Mouse (Mus musculus): ENCODE measurements at regions not wholly inside any gene's neighbourhood (a gene's known extent, or its start where the extent isn't known, plus 50 kb on each side); places are given as distances from the start of the nearest gene placed in this dataset.

DNA sequence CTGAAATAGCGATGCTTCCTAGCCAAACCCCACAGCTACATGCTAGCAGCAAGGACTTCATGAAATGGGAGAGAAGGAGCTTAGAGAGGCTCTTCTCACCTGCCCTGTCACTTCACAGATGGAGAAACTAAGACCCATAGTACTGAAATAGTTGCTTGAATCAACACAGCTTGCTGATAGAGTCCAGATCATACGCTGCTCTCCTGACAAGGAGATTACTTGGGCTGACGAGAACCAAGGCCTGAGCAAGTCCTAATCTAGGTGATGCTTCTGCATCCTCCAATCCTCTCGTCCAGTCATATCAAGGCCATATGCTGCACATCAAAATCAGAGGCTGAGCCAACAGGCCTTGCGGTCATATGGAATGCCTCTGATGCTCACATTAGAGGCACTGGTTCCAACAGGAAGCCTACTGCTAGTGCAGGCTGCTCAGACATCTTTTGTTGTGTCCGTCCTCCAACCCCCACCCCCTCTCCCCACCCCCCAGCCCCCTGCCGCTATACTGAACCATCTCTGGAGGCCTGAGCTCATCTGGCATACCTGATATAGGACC is 157.2 kb downstream of the Adamts15 start:
- Histone ChIP-seq H3K27ac (ENCODE audit: low read depth) (no peak overlapping the region), H3K9me3 (replicated peaks; ENCODE audit: control insufficient read depth, low read length) (0 out of 2 replicates have a peak, but pooled peaks cover 8% of the 10 kb centered on the region), H3K4me1 (ENCODE audit: control insufficient read depth, insufficient read depth) (peaks cover 16% of the 10 kb centered on the region), H3K36me3 (replicated peaks; ENCODE audit: control insufficient read depth, insufficient read depth, low read length) (no peaks in the 10 kb centered on the region), H3K4me3 (ENCODE audit: low read depth, low read length) (no peak overlapping the region), H3K27me3 (ENCODE audit: control insufficient read depth, insufficient read depth, low read length) (no peaks in the 10 kb centered on the region), H3K9ac (replicated peaks; ENCODE audit: low read depth, low read length) (no peak overlapping the region), H3K4me2 (ENCODE audit: low read depth, low read length) (no peak overlapping the region)
- DNase-seq (ENCODE audit: low spot score) (no peak), ATAC-seq (ENCODE audit: insufficient read depth, low read depth) (no peak)
- TF ChIP-seq EP300 (IDR thresholded peaks at IDR 0.05; ENCODE audit: low read depth): no peak
- no peak for TF ChIP-seq CTCF (IDR thresholded peaks at IDR 0.05; ENCODE audit: low read depth)
- 46% methylated on average over 7 of the region's 7 CpGs for WGBS

DNA sequence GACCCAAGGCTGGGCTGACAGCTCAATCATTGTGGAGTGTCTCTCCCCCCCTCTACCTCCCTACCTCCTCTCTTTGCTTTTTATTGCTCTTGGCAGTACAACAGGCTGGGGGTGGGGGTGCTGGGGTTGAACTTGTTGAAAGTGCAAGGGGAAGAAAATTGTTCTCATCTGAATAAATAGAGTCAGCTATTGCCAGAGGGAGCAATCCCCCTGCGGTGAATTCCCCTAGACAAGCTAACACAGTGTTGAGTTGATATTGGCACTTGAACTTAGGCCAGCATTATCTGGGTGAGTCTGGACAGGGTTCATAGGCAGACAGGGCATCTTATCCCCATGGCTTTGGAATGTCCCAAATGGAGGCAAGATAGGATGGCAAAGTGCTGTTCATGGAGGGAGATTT is 159.3 kb downstream of the Adamts15 start:
- 0 out of 2 replicates have a peak, but pooled peaks cover 7% of the 10 kb centered on the region for H3K4me1 ChIP-seq (ENCODE audit: control insufficient read depth, insufficient read depth)
- WGBS: 22% methylated on average over 1 of the region's 1 CpGs
- DNase-seq (ENCODE audit: low spot score) (peak; percentile 19), ATAC-seq (ENCODE audit: insufficient read depth, low read depth) (peak; percentile 74)
- no peaks in the 10 kb centered on the region for H3K27me3 ChIP-seq (ENCODE audit: control insufficient read depth, insufficient read depth, low read length)
- H3K4me3 ChIP-seq (ENCODE audit: low read depth, low read length): no peak overlapping the region
- no peaks in the 10 kb centered on the region for H3K36me3 ChIP-seq (replicated peaks; ENCODE audit: control insufficient read depth, insufficient read depth, low read length)
- no peak overlapping the region for H3K4me2 ChIP-seq (ENCODE audit: low read depth, low read length)
- H3K9ac ChIP-seq (replicated peaks; ENCODE audit: low read depth, low read length): no peak overlapping the region
- TF ChIP-seq CTCF (IDR thresholded peaks at IDR 0.05; ENCODE audit: low read depth) (0 out of 2 replicates have a peak, but pooled peaks have one; percentile 1), EP300 (IDR thresholded peaks at IDR 0.05; ENCODE audit: low read depth) (no peak)
- peak overlapping the region; percentile 34; the same call in 1 of the 2 replicates for H3K27ac ChIP-seq (ENCODE audit: low read depth)
- 0 out of 2 replicates have a peak, but pooled peaks cover 8% of the 10 kb centered on the region for H3K9me3 ChIP-seq (replicated peaks; ENCODE audit: control insufficient read depth, low read length)

DNA sequence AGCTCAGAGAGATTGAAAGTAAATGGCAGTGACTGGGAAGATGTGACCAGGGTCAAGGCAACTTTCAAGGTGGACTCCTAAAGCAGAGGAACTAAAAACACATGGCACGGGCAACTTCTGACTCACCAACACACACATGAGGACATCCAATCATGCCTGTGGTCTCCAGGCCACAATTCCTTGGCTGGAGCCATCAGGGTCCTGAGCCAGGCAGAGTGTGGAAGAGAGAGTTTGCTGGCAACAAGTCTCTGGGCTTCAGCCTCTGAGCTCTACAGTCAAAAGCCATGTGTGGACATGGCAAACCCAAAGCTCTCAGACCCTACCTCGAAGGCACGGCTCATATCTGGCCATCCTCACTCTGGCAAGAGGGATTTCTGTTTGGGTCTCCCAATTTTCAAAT is 164.1 kb downstream of the Adamts15 start:
- TF ChIP-seq EP300 (IDR thresholded peaks at IDR 0.05; ENCODE audit: low read depth) (no peak), CTCF (IDR thresholded peaks at IDR 0.05; ENCODE audit: low read depth) (no peak)
- 0 out of 2 replicates have a peak, but pooled peaks cover 7% of the 10 kb centered on the region for H3K4me1 ChIP-seq (ENCODE audit: control insufficient read depth, insufficient read depth)
- ATAC-seq (ENCODE audit: insufficient read depth, low read depth) (no peak), DNase-seq (ENCODE audit: low spot score) (no peak)
- no peak overlapping the region for H3K9ac ChIP-seq (replicated peaks; ENCODE audit: low read depth, low read length)
- no peak overlapping the region for H3K4me3 ChIP-seq (ENCODE audit: low read depth, low read length)
- no peak overlapping the region for H3K4me2 ChIP-seq (ENCODE audit: low read depth, low read length)
- no peak overlapping the region for H3K27ac ChIP-seq (ENCODE audit: low read depth)
- WGBS: 81% methylated on average over 3 of the region's 3 CpGs
- no peaks in the 10 kb centered on the region for H3K9me3 ChIP-seq (replicated peaks; ENCODE audit: control insufficient read depth, low read length)
- H3K27me3 ChIP-seq (ENCODE audit: control insufficient read depth, insufficient read depth, low read length): no peaks in the 10 kb centered on the region
- H3K36me3 ChIP-seq (replicated peaks; ENCODE audit: control insufficient read depth, insufficient read depth, low read length): no peaks in the 10 kb centered on the region

DNA sequence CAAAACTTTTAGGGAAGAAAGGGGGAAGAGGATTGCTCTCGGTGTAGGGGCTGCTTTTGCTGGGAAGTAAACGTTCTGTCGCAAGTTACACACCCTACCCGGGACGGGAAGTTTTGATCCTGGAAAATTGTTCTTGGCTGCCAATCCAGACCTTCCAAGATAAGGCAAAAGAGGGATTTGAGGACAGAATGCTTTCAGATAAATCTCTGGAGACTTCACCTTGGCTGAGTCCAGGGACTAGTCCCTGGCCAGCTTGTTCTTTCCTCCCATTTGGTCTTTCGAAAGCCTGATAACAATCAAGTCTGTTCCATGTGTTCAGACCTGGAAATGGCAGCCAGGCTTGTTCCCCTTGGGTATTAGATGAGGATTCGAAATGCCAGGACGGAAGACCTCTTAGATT is 164.8 kb downstream of the Adamts15 start:
- Histone ChIP-seq H3K9ac (replicated peaks; ENCODE audit: low read depth, low read length) (no peak overlapping the region), H3K27me3 (ENCODE audit: control insufficient read depth, insufficient read depth, low read length) (no peaks in the 10 kb centered on the region), H3K4me2 (ENCODE audit: low read depth, low read length) (no peak overlapping the region), H3K4me3 (ENCODE audit: low read depth, low read length) (no peak overlapping the region), H3K4me1 (ENCODE audit: control insufficient read depth, insufficient read depth) (no peaks in the 10 kb centered on the region), H3K36me3 (replicated peaks; ENCODE audit: control insufficient read depth, insufficient read depth, low read length) (no peaks in the 10 kb centered on the region), H3K27ac (ENCODE audit: low read depth) (no peak overlapping the region), H3K9me3 (replicated peaks; ENCODE audit: control insufficient read depth, low read length) (no peaks in the 10 kb centered on the region)
- DNase-seq (ENCODE audit: low spot score) (no peak), ATAC-seq (ENCODE audit: insufficient read depth, low read depth) (no peak)
- TF ChIP-seq EP300 (IDR thresholded peaks at IDR 0.05; ENCODE audit: low read depth) (no peak), CTCF (IDR thresholded peaks at IDR 0.05; ENCODE audit: low read depth) (no peak)
- 68% methylated on average over 8 of the region's 8 CpGs for WGBS

DNA sequence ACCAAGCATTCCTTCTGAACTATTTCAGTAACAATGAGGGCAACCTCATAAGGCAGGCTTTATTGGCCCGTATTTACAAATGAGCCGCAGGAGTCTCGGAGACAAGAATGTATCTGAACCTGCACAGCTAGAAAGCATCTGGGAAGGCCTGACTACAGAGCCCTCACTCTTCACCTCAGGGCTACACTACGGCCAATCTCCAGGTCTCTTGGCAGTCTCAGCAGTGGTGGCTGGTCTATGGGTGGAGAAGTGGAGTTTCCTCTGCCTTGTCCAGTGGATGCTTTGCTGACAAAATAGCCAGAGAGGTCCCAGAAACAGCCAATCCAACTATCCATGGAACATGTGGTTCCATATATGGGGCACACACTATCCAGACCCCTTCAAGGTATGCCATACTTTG is 165.5 kb downstream of the Adamts15 start:
- no peak for DNase-seq (ENCODE audit: low spot score)
- no peak overlapping the region for H3K27ac ChIP-seq (ENCODE audit: low read depth)
- 92% methylated on average over 4 of the region's 4 CpGs for WGBS
- no peaks in the 10 kb centered on the region for H3K36me3 ChIP-seq (replicated peaks; ENCODE audit: control insufficient read depth, insufficient read depth, low read length)
- no peak overlapping the region for H3K4me3 ChIP-seq (ENCODE audit: low read depth, low read length)
- H3K9ac ChIP-seq (replicated peaks; ENCODE audit: low read depth, low read length): no peak overlapping the region
- ATAC-seq (ENCODE audit: insufficient read depth, low read depth): no peak
- no peak overlapping the region for H3K4me2 ChIP-seq (ENCODE audit: low read depth, low read length)
- no peaks in the 10 kb centered on the region for H3K27me3 ChIP-seq (ENCODE audit: control insufficient read depth, insufficient read depth, low read length)
- H3K4me1 ChIP-seq (ENCODE audit: control insufficient read depth, insufficient read depth): no peaks in the 10 kb centered on the region
- TF ChIP-seq CTCF (IDR thresholded peaks at IDR 0.05; ENCODE audit: low read depth) (no peak), EP300 (IDR thresholded peaks at IDR 0.05; ENCODE audit: low read depth) (no peak)
- no peaks in the 10 kb centered on the region for H3K9me3 ChIP-seq (replicated peaks; ENCODE audit: control insufficient read depth, low read length)

DNA sequence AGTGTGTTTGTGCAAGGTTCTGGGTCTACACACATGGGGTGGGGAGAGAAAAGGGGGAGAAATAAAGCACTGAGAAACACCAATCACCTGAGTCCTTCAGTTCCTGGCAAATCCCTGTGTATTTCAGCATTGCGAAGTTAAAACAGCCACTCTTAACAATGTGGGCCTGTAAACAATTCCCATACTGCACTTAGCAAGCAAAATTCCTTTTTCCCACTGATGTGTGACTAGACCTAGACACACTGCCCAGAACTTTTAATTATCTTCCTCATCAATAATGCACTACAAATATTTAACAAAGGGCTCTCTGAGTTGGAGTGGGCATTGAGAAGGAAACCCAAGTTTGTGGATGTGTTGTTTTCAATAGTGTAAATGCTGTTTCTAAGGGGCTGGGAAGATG is 166.7 kb downstream of the Adamts15 start:
- H3K36me3 ChIP-seq (replicated peaks; ENCODE audit: control insufficient read depth, insufficient read depth, low read length): no peaks in the 10 kb centered on the region
- TF ChIP-seq EP300 (IDR thresholded peaks at IDR 0.05; ENCODE audit: low read depth): no peak
- no peak for TF ChIP-seq CTCF (IDR thresholded peaks at IDR 0.05; ENCODE audit: low read depth)
- no peaks in the 10 kb centered on the region for H3K4me1 ChIP-seq (ENCODE audit: control insufficient read depth, insufficient read depth)
- 96% methylated on average over 1 of the region's 1 CpGs for WGBS
- ATAC-seq (ENCODE audit: insufficient read depth, low read depth): no peak
- H3K9ac ChIP-seq (replicated peaks; ENCODE audit: low read depth, low read length): no peak overlapping the region
- H3K27me3 ChIP-seq (ENCODE audit: control insufficient read depth, insufficient read depth, low read length): no peaks in the 10 kb centered on the region
- no peak overlapping the region for H3K4me3 ChIP-seq (ENCODE audit: low read depth, low read length)
- no peak overlapping the region for H3K4me2 ChIP-seq (ENCODE audit: low read depth, low read length)
- H3K9me3 ChIP-seq (replicated peaks; ENCODE audit: control insufficient read depth, low read length): 0 out of 2 replicates have a peak, but pooled peaks cover 6% of the 10 kb centered on the region
- DNase-seq (ENCODE audit: low spot score): no peak
- no peak overlapping the region for H3K27ac ChIP-seq (ENCODE audit: low read depth)
